Mouse (Mus musculus): ENCODE data around the gene Ccl22. TPM values are rescaled to one million over a fixed set of nuclear protein-coding genes. Genes with fewer than 3 reads are reported as not detected.

The Ccl22 gene
- total RNA-seq, 2 experiments from 2014 or later: not detected

GRCm38 (mm10) chr8:94734735-94735350 is 10.5 kb upstream of the Ccl22 start:
- no peak for DNase-seq (ENCODE audit: low spot score in 2 of 2)

GRCm38 (mm10) chr8:94735426-94736094 is 9.8 kb upstream of the Ccl22 start:
- no peak for DNase-seq (ENCODE audit: low spot score in 2 of 2)

- no peak for DNase-seq (ENCODE audit: low spot score in 2 of 2)
Observed at GRCm38 (mm10) chr8:94739829-94740228, 5.6 kb upstream of the Ccl22 start.

GRCm38 (mm10) chr8:94740591-94740990 is 4.8 kb upstream of the Ccl22 start:
- no peak for DNase-seq (ENCODE audit: low spot score in 2 of 2)

GRCm38 (mm10) chr8:94741726-94742125 is 3.7 kb upstream of the Ccl22 start:
- DNase-seq (ENCODE audit: low spot score in 2 of 2): no peak

DNA sequence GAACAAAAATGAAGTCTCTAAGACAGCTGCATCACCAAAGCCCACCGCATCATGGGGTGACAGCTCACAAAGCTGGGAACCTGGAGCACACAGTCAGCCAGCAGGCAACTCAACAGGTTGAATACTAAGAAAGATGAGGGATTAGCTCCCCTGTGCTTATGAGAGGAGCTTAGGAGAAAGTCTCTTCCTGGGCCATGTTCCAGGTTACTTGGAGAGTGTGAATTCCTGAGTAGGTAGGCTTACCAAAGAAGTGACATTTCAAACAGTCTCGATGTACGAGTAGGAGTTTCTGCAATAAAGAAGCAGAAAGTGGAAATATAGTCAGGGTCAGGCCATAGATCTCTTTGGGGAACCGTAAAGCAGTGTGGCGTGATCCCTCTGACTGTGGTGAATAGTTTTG is 906 bp upstream of the Ccl22 start:
- DNase-seq (ENCODE audit: low spot score in 2 of 2): no peak

- DNase-seq (ENCODE audit: low spot score in 2 of 2): no peak
Observed at GRCm38 (mm10) chr8:94744972-94745371, 418 bp upstream of the Ccl22 start.

- DNase-seq (ENCODE audit: low spot score in 2 of 2): no peak
Observed at GRCm38 (mm10) chr8:94746832-94747231, 1.4 kb downstream of the Ccl22 start.

GRCm38 (mm10) chr8:94748363-94748762 is 3.0 kb downstream of the Ccl22 start:
- no peak for DNase-seq (ENCODE audit: low spot score in 2 of 2)

DNA sequence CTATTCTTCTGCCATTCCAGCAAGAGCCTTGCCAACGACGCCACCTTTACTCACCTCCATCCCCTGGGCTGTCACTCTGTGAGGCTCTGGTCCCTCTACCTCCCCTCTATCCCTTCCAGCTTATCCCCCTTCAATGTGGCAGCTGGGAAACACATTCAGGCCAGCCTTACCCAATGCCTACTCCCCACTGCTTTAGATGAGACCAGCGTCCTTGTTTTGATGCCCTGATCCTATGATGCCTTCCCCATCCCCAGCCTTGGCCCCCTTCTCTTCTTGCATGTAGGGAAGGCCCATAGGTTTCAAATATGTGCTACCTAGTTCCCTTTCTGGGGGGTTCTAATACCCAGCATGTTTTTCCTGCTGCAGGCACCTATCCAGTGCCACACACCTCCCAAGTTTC is 4.6 kb downstream of the Ccl22 start:
- no peak for DNase-seq (ENCODE audit: low spot score in 2 of 2)

GRCm38 (mm10) chr8:94751023-94751849 is 5.8 kb downstream of the Ccl22 start:
- DNase-seq (ENCODE audit: low spot score in 2 of 2): no peak

- no peak for DNase-seq (ENCODE audit: low spot score in 2 of 2)
Observed at GRCm38 (mm10) chr8:94754006-94754405, 8.6 kb downstream of the Ccl22 start.

DNA sequence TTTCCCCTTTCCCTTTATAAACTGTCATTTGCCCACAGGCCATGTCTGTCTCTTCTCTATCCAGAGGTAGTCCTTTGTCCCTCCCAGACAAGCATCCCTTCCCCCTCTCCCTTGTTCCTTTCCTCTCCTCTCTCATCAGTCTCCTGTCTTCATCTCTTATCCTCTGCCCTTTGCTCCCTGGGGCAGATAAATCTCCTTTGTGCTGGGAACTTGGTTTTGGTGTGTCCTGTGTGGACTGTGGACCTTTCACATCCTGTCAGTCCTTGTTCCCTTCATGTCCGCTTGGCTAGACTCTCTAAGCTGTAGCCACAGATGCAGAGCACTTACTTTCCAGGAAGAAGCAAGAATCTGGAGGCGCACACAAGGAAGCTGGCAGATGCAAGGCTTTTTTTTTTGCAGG is 9.1 kb downstream of the Ccl22 start:
- DNase-seq (ENCODE audit: low spot score in 2 of 2): no peak

- DNase-seq (ENCODE audit: low spot score in 2 of 2): no peak
Observed at GRCm38 (mm10) chr8:94767035-94767434, 21.6 kb downstream of the Ccl22 start.

DNA sequence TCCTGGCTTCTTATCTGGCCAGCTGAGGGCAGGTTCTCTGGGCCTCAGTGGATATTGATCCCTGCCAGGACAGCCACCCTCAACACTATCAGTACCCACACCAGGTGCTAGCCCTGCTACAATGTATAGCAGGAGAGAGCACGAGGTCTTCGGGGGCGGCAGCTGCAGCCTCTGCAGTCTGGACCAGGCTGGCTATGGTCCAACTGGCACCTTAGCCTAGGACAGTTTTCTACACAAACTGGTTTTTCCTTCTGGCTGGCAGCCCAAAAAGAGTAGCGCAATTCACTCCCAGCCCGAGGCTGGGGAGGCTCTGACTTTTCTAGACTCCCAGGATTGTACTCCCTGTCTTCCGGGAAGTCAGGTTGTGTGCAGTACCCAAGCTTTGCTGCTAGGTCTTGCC is 25.6 kb downstream of the Ccl22 start:
- no peak for DNase-seq (ENCODE audit: low spot score in 2 of 2)

- peak; percentile 31 to 37 for DNase-seq (ENCODE audit: low spot score in 2 of 2)
Observed at GRCm38 (mm10) chr8:94771941-94772670, 26.7 kb downstream of the Ccl22 start, which contains the start of gene Cx3cl1. Gene Cx3cl1, plus strand, starts transcription at chr8:94772009.

DNA sequence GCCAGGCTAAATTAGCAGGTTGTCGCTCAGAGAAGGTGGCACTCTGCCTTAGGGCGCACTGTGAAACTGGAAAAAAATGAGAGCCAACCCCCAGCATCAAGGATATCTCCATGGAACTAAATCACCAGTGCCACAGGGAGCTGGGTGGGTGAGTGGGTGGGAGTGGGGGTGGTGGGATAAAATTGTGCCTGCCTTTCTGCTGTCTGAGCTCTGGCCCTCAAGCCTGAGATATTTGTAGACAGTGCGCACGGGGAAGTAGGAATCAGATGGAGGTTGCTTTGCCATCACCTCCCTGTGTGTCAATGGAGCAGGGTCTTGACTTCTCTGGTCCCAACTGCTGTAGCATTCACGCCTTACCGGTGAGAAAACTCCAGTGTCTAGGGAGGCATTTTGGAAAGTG is 27.7 kb downstream of the Ccl22 start:
- DNase-seq (ENCODE audit: low spot score in 2 of 2): no peak

DNA sequence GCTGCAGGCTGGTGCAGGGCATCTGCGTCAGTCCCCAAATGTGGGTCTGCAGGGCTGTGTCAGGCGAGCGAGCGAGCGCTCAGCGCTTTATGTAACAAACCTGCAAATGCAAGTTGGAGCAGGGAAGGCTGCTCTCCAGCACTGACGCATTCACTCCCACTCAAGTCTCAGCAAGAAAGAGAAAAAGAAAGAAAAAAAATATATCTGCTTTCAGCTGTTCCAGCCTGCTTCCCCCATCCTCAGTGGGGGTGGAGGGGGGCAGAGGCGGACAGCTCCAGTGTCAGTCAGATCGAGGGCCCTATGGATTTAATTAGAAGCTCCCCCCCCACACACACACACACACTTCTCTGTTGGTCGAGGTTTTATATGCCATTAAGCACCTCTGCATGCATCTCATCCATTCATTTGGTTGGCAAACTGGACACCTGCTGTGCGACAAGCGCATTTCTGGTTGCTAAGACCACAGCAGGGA is 28.3 kb downstream of the Ccl22 start:
- DNase-seq (ENCODE audit: low spot score in 2 of 2): no peak

DNA sequence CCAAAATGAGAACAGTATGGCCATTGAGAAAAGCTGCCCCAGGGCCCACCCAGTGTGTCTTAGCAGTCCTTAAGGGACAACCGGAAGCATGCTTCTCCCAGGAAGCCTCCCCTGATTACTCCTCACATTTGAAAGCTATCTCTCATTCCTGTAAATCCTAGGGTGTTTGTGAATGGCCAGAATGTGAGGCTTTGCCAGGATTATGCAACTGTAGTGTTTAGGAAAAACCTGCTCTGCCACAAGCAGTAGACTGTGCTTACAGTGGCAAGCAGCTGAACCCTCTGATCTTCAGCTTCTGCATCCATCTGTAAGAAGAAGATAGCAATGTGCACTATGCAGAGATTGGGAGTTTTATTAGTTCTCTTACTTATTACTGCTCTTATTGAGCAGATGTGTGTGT is 29.2 kb downstream of the Ccl22 start:
- no peak for DNase-seq (ENCODE audit: low spot score in 2 of 2)

DNA sequence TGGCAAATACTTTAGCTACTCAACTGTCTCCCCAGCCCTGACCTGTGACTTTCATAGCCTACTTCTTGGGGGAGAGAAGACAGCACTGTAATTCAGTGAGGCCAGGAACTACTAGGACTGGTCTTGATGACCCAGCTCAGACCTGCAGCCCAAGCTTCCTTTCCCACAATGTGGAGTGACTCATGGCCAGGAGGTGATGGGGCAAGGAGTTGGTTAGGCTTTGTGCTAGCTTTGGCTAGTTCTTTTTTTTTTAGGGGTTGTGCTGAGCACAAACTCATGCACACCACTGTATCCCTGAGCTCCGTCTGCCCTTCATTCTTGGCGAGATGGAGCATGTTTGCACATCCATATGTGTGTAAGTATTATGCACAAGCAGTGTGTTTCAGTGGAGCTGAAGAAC is 31.0 kb downstream of the Ccl22 start:
- DNase-seq (ENCODE audit: low spot score in 2 of 2): no peak

- DNase-seq (ENCODE audit: low spot score in 2 of 2): no peak
Observed at GRCm38 (mm10) chr8:94778036-94778435, 32.6 kb downstream of the Ccl22 start.

Measured in gastrocnemius, postnatal 4 days (tissue).